Mouse (Mus musculus) regulatory T cell (primary cell): ENCODE measurements around the gene Washc2.
"Not testable (repeated sequence)": the region's sequence is repeated elsewhere in the genome, so short reads cannot be mapped to it uniquely, and the experiment has no call there.

ENCODE experiments used
- in situ Hi-C: fragments of 300-600 bp; cut with MboI, MseI; formaldehyde crosslinking; loops from one replicate; pipeline ENCODE4 v1.15.1; 2025; ENCODE audit warnings: high pct_unique_total_duplicates

The Washc2 gene

GRCm38 (mm10) chr6:116207729-116208534 is at the start of gene Washc2:
Gene Washc2, plus strand, starts transcription at chr6:116208038.
- in situ Hi-C loops = no loop called here

DNA sequence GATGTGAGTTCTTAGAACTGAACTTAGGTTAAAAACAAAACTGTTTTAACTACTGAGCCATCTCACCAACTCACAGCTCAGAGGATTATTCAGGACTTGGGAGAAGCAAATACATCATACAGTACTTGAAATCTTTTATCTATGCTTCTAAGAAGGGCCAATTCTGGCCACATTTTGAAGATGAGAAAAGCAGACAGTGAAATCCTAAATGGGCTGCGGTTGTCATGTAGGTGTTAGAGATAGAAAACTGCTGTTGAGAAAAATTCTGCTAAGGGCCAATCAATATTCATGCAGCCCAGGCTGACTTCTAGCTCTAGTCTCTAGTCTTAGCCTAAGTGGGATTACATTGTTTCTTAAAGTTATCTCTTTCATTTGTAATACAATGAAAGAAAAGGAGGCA is 41.5 kb upstream of the Washc2 start:
- in situ Hi-C loops = no loop called here

DNA sequence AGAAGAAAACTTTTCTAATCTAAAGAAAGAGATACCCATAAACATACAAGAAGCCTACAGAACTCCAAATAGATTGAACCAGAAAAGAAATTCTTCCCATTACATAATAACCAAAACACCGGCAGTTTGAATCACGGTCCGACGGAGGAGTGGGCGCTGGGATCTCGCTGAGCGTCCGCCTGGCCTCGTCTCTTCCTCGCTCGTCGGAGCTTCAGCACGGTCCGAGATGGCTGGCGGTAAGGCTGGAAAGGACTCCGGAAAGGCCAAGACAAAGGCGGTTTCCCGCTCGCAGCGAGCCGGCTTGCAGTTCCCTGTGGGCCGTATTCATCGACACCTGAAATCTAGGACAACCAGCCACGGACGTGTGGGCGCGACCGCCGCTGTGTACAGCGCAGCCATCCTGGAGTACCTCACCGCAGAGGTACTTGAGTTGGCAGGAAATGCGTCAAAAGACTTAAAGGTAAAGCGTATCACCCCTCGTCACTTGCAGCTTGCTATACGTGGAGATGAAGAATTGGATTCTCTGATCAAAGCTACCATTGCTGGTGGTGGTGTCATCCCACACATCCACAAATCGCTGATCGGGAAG is 34.2 kb upstream of the Washc2 start:
- in situ Hi-C loops = not testable (repeated sequence)

DNA sequence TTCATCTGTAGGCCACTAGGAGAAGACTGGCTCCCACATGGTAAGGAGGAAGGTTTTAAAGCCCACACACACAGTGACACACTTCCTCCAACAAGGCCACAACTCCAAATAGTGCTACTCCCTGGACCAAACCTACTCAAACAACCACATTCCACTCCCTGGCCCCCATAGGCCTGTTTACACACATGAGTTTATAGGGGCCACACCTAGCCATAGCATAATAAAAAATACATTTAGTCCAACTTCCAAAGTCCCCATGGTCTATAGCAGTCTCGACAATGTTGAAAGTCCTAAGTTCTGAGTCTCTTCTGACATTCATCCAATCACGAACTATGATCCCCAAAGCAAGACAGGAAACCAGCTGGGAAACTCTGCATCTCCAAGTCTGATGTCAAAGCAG is 29.5 kb upstream of the Washc2 start:
- in situ Hi-C loops = no loop called here

- in situ Hi-C loops = no loop called here
These were observed 27.1 kb upstream of the Washc2 start for GRCm38 (mm10) chr6:116180731-116181130.

- in situ Hi-C loops = no loop called here
These were observed 24.3 kb upstream of the Washc2 start for GRCm38 (mm10) chr6:116183509-116183908.

DNA sequence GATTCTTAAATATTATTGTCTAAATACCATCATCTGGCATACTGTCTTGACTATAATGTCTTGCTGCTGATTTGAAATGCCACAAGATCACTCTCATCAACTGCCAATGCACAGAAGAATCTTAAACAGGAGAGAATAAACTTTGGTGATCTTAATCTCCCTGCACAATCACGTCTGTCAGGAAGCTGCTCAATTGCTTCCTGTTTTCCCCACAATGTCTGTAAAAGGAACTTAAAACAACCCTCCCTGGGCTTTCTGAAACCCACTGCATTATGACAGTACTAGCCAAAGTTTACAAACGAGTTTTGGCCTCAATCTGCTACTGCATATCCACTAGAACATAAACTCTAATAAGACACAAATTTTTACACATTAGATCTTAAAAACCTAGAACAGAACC is 21.4 kb upstream of the Washc2 start:
- in situ Hi-C loops = no loop called here

DNA sequence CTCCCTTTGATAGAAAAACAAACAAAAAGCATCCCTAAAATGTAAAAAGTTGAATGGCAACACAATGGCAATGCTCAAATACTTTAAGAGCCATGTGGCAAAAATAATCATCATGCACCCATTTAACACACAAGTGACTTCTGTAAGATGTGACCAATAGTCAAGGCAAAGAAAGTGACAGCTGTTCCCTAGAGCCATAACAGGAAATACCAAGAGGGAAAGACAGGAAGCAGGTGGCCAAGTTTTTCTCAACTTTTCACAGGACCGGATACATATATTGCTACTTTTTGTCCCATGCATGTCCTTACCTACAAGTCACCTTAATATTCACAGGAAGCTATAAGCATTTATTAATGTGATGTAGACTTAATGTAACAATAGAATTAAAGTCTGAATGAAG is 18.4 kb upstream of the Washc2 start:
- in situ Hi-C loops = no loop called here

- in situ Hi-C loops = no loop called here
These were observed 15.0 kb upstream of the Washc2 start for GRCm38 (mm10) chr6:116192809-116193311.

GRCm38 (mm10) chr6:116193394-116194393 is 14.1 kb upstream of the Washc2 start, which contains the start of gene Tmcc1:
Gene Tmcc1, minus strand, starts transcription at chr6:116193486.
- in situ Hi-C loops = no loop called here

GRCm38 (mm10) chr6:116195811-116196210 is 12.0 kb upstream of the Washc2 start:
- in situ Hi-C loops = no loop called here

- in situ Hi-C loops = no loop called here
These were observed 9.7 kb upstream of the Washc2 start for GRCm38 (mm10) chr6:116198173-116198572.

GRCm38 (mm10) chr6:116199682-116200081 is 8.2 kb upstream of the Washc2 start:
- in situ Hi-C loops = loop anchor here (5.0 kb wide), 1 partner anchor 68 kb away; no protein-coding TSS in a partner anchor

- in situ Hi-C loops = no loop called here
These were observed 19.9 kb downstream of the Washc2 start for GRCm38 (mm10) chr6:116227767-116228166.

DNA sequence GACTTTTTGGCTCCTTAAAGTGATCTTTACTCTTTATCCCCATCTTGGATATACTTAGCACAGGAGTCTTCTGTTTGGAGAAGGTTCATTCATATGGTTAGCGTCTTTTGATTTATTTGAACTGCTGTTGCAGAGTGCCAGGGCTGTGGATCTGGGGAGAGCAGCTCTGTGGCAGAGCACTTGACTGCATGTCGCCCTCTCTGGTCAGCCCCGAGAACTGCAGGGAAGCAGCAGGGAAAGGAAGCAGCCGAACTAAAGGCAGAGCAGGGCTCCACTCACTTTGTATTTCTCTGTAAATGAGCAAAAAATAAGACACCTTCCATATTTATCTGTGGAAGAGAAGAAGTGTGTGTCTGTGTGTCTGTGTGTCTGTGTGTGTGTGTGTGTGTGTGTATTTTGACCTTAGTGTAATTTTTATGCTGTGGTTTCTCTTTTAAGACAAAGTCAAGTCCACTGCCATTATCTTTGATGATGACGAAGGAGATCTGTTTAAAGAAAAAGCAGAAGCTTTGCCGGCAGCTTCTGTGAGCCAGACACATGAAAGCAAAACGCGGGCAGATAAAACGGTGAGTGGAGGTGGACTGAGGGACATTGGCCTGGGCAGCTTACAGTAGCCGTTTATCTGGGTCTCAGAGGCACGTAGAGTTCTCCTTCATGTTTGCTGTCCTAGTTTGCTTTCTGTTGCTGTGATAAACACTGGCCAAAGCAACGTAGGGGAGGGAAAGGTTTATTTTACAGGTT is 21.1 kb downstream of the Washc2 start:
- in situ Hi-C loops = no loop called here

- in situ Hi-C loops = not testable (repeated sequence)
These were observed 27.0 kb downstream of the Washc2 start for GRCm38 (mm10) chr6:116234821-116235220.

DNA sequence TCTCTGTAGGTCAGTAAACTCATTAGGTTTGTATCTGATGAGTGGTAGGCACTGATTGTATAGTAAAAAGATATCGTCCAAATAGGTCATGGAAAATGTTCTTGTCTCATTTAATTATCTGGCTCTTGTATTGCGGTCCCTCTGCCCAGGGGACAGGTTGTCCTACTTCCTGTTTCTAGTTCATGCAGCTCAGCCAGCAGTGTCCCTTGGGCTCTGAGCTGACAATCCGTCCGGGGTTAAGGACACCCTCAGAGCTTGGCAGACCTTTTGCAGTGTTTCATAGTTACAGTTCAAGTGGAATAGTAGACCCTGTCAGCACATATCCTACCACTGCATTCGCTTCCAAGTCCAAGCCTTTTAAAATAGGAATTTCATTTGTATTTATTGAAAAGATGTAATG is 27.5 kb downstream of the Washc2 start:
- in situ Hi-C loops = no loop called here

GRCm38 (mm10) chr6:116238083-116238482 is 30.2 kb downstream of the Washc2 start:
- in situ Hi-C loops = no loop called here

DNA sequence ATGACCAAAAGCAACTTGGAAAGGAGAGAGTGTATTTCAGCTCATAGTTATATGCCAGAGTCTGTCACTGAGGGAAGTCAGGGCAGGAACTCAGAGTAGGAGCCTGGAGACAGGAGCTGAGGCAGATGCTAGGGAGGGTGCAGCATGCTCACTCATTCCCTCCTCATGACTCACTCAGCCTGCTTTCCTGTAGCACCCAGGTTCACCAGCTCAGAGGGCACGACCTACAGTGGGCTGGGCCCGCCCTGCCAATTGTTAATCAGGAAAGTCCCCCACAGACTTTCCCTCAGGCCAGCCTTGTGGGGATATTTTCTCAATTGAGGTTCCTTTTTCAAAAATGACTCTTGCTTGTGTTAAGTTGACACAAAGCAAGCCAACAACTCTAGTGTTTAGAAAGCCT is 32.5 kb downstream of the Washc2 start:
- in situ Hi-C loops = no loop called here

DNA sequence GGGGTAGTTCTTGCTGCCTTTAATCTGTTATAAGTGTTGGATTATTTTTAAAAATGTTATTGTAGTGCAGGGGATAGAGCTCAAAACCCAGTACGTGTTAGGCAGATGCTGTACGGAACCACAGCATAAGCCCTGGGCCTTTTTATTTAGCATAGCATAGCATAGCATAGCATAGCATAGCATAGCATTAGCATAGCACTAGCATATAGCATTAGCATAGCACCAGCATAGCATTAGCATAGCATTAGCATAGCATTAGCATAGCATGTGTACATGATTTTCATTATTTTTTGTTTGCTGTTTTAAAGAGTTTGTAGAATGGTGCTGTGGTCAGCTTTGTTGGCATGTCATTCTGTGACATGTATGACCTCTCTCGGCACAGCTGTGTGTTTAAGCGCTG is 51.8 kb downstream of the Washc2 start:
- in situ Hi-C loops = no loop called here

- in situ Hi-C loops = no loop called here
These were observed 52.6 kb downstream of the Washc2 start for GRCm38 (mm10) chr6:116260481-116260880.
